9 mouse cellular contexts compared by ENCODE assay signal in genomic region chr4:139575673-139576003, GRCm38 (mm10). TPM values are rescaled to one million over a fixed set of nuclear protein-coding genes. Genes with fewer than 3 reads are reported as not detected.
DNase-seq lines count a peak whose midpoint lies in the region; ATAC-seq and TF ChIP-seq lines count a peak whose summit lies in the region.
"Had no signal": no experiment of that assay in that cellular context is flagged by ENCODE, and none has a peak within 500 bp of the region (broad histone marks: within the 10 kb centered on the region; RNA-seq: fewer than 3 reads in every experiment).

No protein-coding gene starts in this region.

- DNase-seq in kidney, postnatal 10 days: no peak
- peak; percentile 42 for DNase-seq in hindbrain, postnatal 0 days (ENCODE audit: low spot score)
- no peak for DNase-seq in cerebellum, adult 9-10 months
- DNase-seq in thymus, postnatal 36 days: no peak
- no peak for DNase-seq in cerebellum, postnatal 36 days
- DNase-seq: adrenal gland, adult 8-10 months had no signal

- H3K9ac ChIP-seq in kidney, embryonic 14.5 days (ENCODE audit: low read depth, low read length): peak overlapping the region; percentile 83
- peak overlapping the region; percentile 91 for H3K9ac ChIP-seq in hindbrain, postnatal 0 days (replicated peaks; ENCODE audit: low read length)
- peak overlapping the region; percentile 90 for H3K9ac ChIP-seq in midbrain, embryonic 15.5 days

- no peak for TF ChIP-seq CTCF in bone marrow, adult 2 months (IDR thresholded peaks at IDR 0.05; ENCODE audit: control insufficient read depth, insufficient read depth, low read length)
- TF ChIP-seq CTCF in hindbrain, postnatal 0 days (IDR thresholded peaks at IDR 0.05; ENCODE audit: low read depth): no peak; the same call in 1 of the 2 replicates

- H3K36me3 ChIP-seq in kidney, embryonic 14.5 days (ENCODE audit: control insufficient read depth, insufficient read depth, low read length): no peaks in the 10 kb centered on the region
- no peaks in the 10 kb centered on the region for H3K36me3 ChIP-seq in hindbrain, postnatal 0 days (ENCODE audit: insufficient read depth, low read length)
- no peaks in the 10 kb centered on the region for H3K36me3 ChIP-seq in midbrain, embryonic 15.5 days (replicated peaks)

- H3K9me3 ChIP-seq in kidney, embryonic 14.5 days (ENCODE audit: control insufficient read depth, low read length): no peaks in the 10 kb centered on the region
- no peaks in the 10 kb centered on the region for H3K9me3 ChIP-seq in hindbrain, postnatal 0 days (ENCODE audit: low read length)
- no peaks in the 10 kb centered on the region for H3K9me3 ChIP-seq in midbrain, embryonic 15.5 days

- no peaks in the 10 kb centered on the region; the same call in 1 of the 2 replicates for H3K27me3 ChIP-seq in kidney, embryonic 14.5 days (ENCODE audit: control insufficient read depth, insufficient read depth, low read length)
- H3K27me3 ChIP-seq in hindbrain, postnatal 0 days (ENCODE audit: insufficient read depth, low read length): no peaks in the 10 kb centered on the region
- H3K27me3 ChIP-seq in midbrain, embryonic 15.5 days (replicated peaks): no peaks in the 10 kb centered on the region

- peaks cover 55% of the 10 kb centered on the region for H3K4me1 ChIP-seq in kidney, embryonic 14.5 days (ENCODE audit: control insufficient read depth, insufficient read depth, low read length)
- H3K4me1 ChIP-seq in bone marrow, adult 2 months (ENCODE audit: control insufficient read depth, insufficient read depth, low read length): peaks cover 2% of the 10 kb centered on the region; the same call in 1 of the 2 replicates
- peaks cover 29% of the 10 kb centered on the region for H3K4me1 ChIP-seq in hindbrain, postnatal 0 days (ENCODE audit: insufficient read depth, low read length)
- H3K4me1 ChIP-seq in midbrain, embryonic 15.5 days: peaks cover 42% of the 10 kb centered on the region

- H3K4me2 ChIP-seq in kidney, embryonic 14.5 days (replicated peaks; ENCODE audit: low read depth, low read length): peak overlapping the region; percentile 87
- H3K4me2 ChIP-seq in hindbrain, postnatal 0 days (ENCODE audit: low read depth, low read length): peak overlapping the region; percentile 75
- peak overlapping the region; percentile 92 for H3K4me2 ChIP-seq in midbrain, embryonic 15.5 days

- whole genome bisulfite sequencing in kidney, embryonic 14.5 days: 5% methylated on average over 14 of the region's 14 CpGs
- WGBS in bone marrow, adult 2 months: 16% methylated on average over 14 of the region's 14 CpGs
- 7% methylated on average over 14 of the region's 14 CpGs for WGBS in hindbrain, postnatal 0 days
- WGBS in midbrain, embryonic 15.5 days: 9% methylated on average over 14 of the region's 14 CpGs

- H3K27ac ChIP-seq in kidney, embryonic 14.5 days (ENCODE audit: low read depth, low read length): no peak overlapping the region
- H3K27ac ChIP-seq in bone marrow, adult 2 months (ENCODE audit: control insufficient read depth, insufficient read depth, low read depth, low read length, poor library complexity): no peak overlapping the region; the same call in 1 of the 2 replicates
- peak overlapping the region; percentile 93 for H3K27ac ChIP-seq in hindbrain, postnatal 0 days
- peak overlapping the region; percentile 82 for H3K27ac ChIP-seq in midbrain, embryonic 15.5 days

- no peak for TF ChIP-seq POLR2A in bone marrow, adult 2 months (IDR thresholded peaks at IDR 0.05; ENCODE audit: borderline replicate concordance, control insufficient read depth, low read depth, low read length)

- no peak for ATAC-seq in kidney, embryonic 14.5 days (ENCODE audit: low FRiP score, low TSS enrichment)
- no peak for ATAC-seq in hindbrain, postnatal 0 days
- no peak for ATAC-seq in midbrain, embryonic 15.5 days (replicated peaks)

- peak overlapping the region; percentile 75 for H3K4me3 ChIP-seq in kidney, embryonic 14.5 days (ENCODE audit: low read length)
- H3K4me3 ChIP-seq in bone marrow, adult 2 months (replicated peaks; ENCODE audit: control insufficient read depth, low read depth, low read length): peak overlapping the region; percentile 53
- peak overlapping the region; percentile 90 for H3K4me3 ChIP-seq in hindbrain, postnatal 0 days (ENCODE audit: low read length)
- peak overlapping the region; percentile 67 for H3K4me3 ChIP-seq in midbrain, embryonic 15.5 days

RNA-seq across cellular contexts. Expression of gene Gm21969, which starts 27.3 kb away (rescaled TPM):
- not detected in 2 replicates for polyA plus RNA-seq in kidney, embryonic 14.5 days (2014; fragmentation: Nextera tagmentation; extraction: Ambion mirVana)
- polyA plus RNA-seq in bone marrow, adult 2 months (2011; ENCODE audit: insufficient read depth, insufficient read length, low replicate concordance, missing spikeins): not detected in 2 replicates
- not detected in 2 replicates for total RNA-seq in hindbrain, postnatal 0 days (2014; rRNA removed)
- not detected in 2 replicates for polyA plus RNA-seq in hindbrain, postnatal 0 days (2015; fragmentation: Nextera tagmentation; extraction: Ambion mirVana)
- not detected in 2 replicates for polyA plus RNA-seq in midbrain, embryonic 15.5 days (2015; fragmentation: Nextera tagmentation; extraction: Ambion mirVana)

RNA-seq across cellular contexts. Expression of gene Iffo2, which starts 45.3 kb away (rescaled TPM):
- 7.1 and 9.4 TPM in 2 replicates for polyA plus RNA-seq in kidney, embryonic 14.5 days (2014; fragmentation: Nextera tagmentation; extraction: Ambion mirVana)
- polyA plus RNA-seq in bone marrow, adult 2 months (2011; ENCODE audit: insufficient read depth, insufficient read length, low replicate concordance, missing spikeins): 1.6 and 2.0 TPM in 2 replicates
- 14.4 and 14.5 TPM in 2 replicates for total RNA-seq in hindbrain, postnatal 0 days (2014; rRNA removed)
- polyA plus RNA-seq in hindbrain, postnatal 0 days (2015; fragmentation: Nextera tagmentation; extraction: Ambion mirVana): 5.9 and 6.8 TPM in 2 replicates
- 4.1 and 4.3 TPM in 2 replicates for polyA plus RNA-seq in midbrain, embryonic 15.5 days (2015; fragmentation: Nextera tagmentation; extraction: Ambion mirVana)

RNA-seq across cellular contexts. Expression of gene Aldh4a1, which starts 47.0 kb away (rescaled TPM):
- polyA plus RNA-seq in kidney, embryonic 14.5 days (2014; fragmentation: Nextera tagmentation; extraction: Ambion mirVana): 31.3 and 37.3 TPM in 2 replicates
- polyA plus RNA-seq in bone marrow, adult 2 months (2011; ENCODE audit: insufficient read depth, insufficient read length, low replicate concordance, missing spikeins): 8.1 and 17.2 TPM in 2 replicates
- 30.0 and 43.3 TPM in 2 replicates for total RNA-seq in hindbrain, postnatal 0 days (2014; rRNA removed)
- 26.6 and 27.6 TPM in 2 replicates for polyA plus RNA-seq in hindbrain, postnatal 0 days (2015; fragmentation: Nextera tagmentation; extraction: Ambion mirVana)
- 27.1 and 32.0 TPM in 2 replicates for polyA plus RNA-seq in midbrain, embryonic 15.5 days (2015; fragmentation: Nextera tagmentation; extraction: Ambion mirVana)

Comparison
In these comparisons a context has a peak if more than half of its experiments do, and no peak if none do; other contexts are left out.
1. H3K27ac ChIP-seq: peak in hindbrain, postnatal 0 days (single experiment) and midbrain, embryonic 15.5 days (single experiment); none in kidney, embryonic 14.5 days (single experiment) and bone marrow, adult 2 months (single experiment).
2. Peak in every context shown above with its lines, with median percentiles within 50 percentile points of each other: H3K4me2 ChIP-seq, H3K4me3 ChIP-seq and H3K9ac ChIP-seq.